Mouse (Mus musculus): ENCODE measurements around the gene Arr3. TPM values are rescaled to one million over a fixed set of nuclear protein-coding genes. Genes with fewer than 3 reads are reported as not detected.

The Arr3 gene
- polyA plus RNA-seq, 1 experiment = not detected

- Histone ChIP-seq H3K4me3 (ENCODE audit: insufficient read depth, low read depth, low read length) (no peak overlapping the region), H3K27me3 (replicated peaks; ENCODE audit: control insufficient read depth, insufficient read depth, low read length) (no peaks in the 10 kb centered on the region), H3K27ac (ENCODE audit: insufficient read depth, low read depth, low read length) (no peak overlapping the region), H3K4me1 (ENCODE audit: control insufficient read depth, insufficient read depth, low read length) (no peaks in the 10 kb centered on the region), H3K36me3 (ENCODE audit: control insufficient read depth, insufficient read depth, low read length) (no peaks in the 10 kb centered on the region)
- DNase-seq = peak; percentile 48
- WGBS = 32% methylated on average over 3 of the region's 3 CpGs
- no peak for TF ChIP-seq CTCF (conservative IDR thresholded peaks at IDR 0.05; ENCODE audit: insufficient read depth, insufficient read length, low read depth, low read length)
- TF ChIP-seq POLR2A (IDR thresholded peaks at IDR 0.05; ENCODE audit: low read depth, low read length) = no peak
These were observed 13.2 kb downstream of the Arr3 start for GRCm38 (mm10) chrX:100618488-100618887.

- peak; percentile 28 for DNase-seq
- 25% methylated on average over 2 of the region's 2 CpGs for WGBS
- Histone ChIP-seq H3K36me3 (ENCODE audit: control insufficient read depth, insufficient read depth, low read length) (no peaks in the 10 kb centered on the region), H3K4me3 (ENCODE audit: insufficient read depth, low read depth, low read length) (no peak overlapping the region), H3K27ac (ENCODE audit: insufficient read depth, low read depth, low read length) (no peak overlapping the region), H3K27me3 (replicated peaks; ENCODE audit: control insufficient read depth, insufficient read depth, low read length) (no peaks in the 10 kb centered on the region), H3K4me1 (ENCODE audit: control insufficient read depth, insufficient read depth, low read length) (no peaks in the 10 kb centered on the region; the same call in 1 of the 2 replicates)
- TF ChIP-seq CTCF (conservative IDR thresholded peaks at IDR 0.05; ENCODE audit: insufficient read depth, insufficient read length, low read depth, low read length) = no peak
- no peak for TF ChIP-seq POLR2A (IDR thresholded peaks at IDR 0.05; ENCODE audit: low read depth, low read length)
These were observed 16.1 kb downstream of the Arr3 start for GRCm38 (mm10) chrX:100621366-100621765.

- H3K4me1 ChIP-seq (ENCODE audit: control insufficient read depth, insufficient read depth, low read length) = no peaks in the 10 kb centered on the region; the same call in 1 of the 2 replicates
- H3K4me3 ChIP-seq (ENCODE audit: insufficient read depth, low read depth, low read length) = no peak overlapping the region
- H3K27me3 ChIP-seq (replicated peaks; ENCODE audit: control insufficient read depth, insufficient read depth, low read length) = no peaks in the 10 kb centered on the region
- WGBS = 92% methylated on average over 4 of the region's 4 CpGs
- H3K27ac ChIP-seq (ENCODE audit: insufficient read depth, low read depth, low read length) = no peak overlapping the region
- DNase-seq = no peak
- TF ChIP-seq CTCF (conservative IDR thresholded peaks at IDR 0.05; ENCODE audit: insufficient read depth, insufficient read length, low read depth, low read length) = no peak
- TF ChIP-seq POLR2A (IDR thresholded peaks at IDR 0.05; ENCODE audit: low read depth, low read length) = no peak
- H3K36me3 ChIP-seq (ENCODE audit: control insufficient read depth, insufficient read depth, low read length) = no peaks in the 10 kb centered on the region
These were observed 18.9 kb downstream of the Arr3 start for GRCm38 (mm10) chrX:100624242-100624641.

- H3K27me3 ChIP-seq (replicated peaks; ENCODE audit: control insufficient read depth, insufficient read depth, low read length) = no peaks in the 10 kb centered on the region
- DNase-seq = peak; percentile 1
- H3K36me3 ChIP-seq (ENCODE audit: control insufficient read depth, insufficient read depth, low read length) = no peaks in the 10 kb centered on the region
- TF ChIP-seq CTCF (conservative IDR thresholded peaks at IDR 0.05; ENCODE audit: insufficient read depth, insufficient read length, low read depth, low read length) (no peak), POLR2A (IDR thresholded peaks at IDR 0.05; ENCODE audit: low read depth, low read length) (no peak)
- H3K4me1 ChIP-seq (ENCODE audit: control insufficient read depth, insufficient read depth, low read length) = no peaks in the 10 kb centered on the region; the same call in 1 of the 2 replicates
- H3K27ac ChIP-seq (ENCODE audit: insufficient read depth, low read depth, low read length) = no peak overlapping the region
- peak overlapping the region; percentile 56 for H3K4me3 ChIP-seq (ENCODE audit: insufficient read depth, low read depth, low read length)
- 13% methylated on average over 7 of the region's 7 CpGs for WGBS
These were observed 19.8 kb downstream of the Arr3 start for GRCm38 (mm10) chrX:100625146-100625545.

- TF ChIP-seq CTCF (conservative IDR thresholded peaks at IDR 0.05; ENCODE audit: insufficient read depth, insufficient read length, low read depth, low read length) (no peak), POLR2A (IDR thresholded peaks at IDR 0.05; ENCODE audit: low read depth, low read length) (no peak)
- WGBS = 0% methylated on average over 3 of the region's 3 CpGs
These were observed 20.2 kb downstream of the Arr3 start, which contains the start of gene Kif4 for GRCm38 (mm10) chrX:100625546-100625801. TSS of gene Kif4 (plus strand) at chrX:100625737.

GRCm38 (mm10) chrX:100625802-100626793 is 20.8 kb downstream of the Arr3 start, which contains the start of gene Pdzd11:
TSS of gene Pdzd11 (minus strand) at chrX:100626568.
- H3K27ac ChIP-seq (ENCODE audit: insufficient read depth, low read depth, low read length) = peak within 1 kb of the TSS; percentile 66; the same call in 1 of the 2 replicates
- H3K4me1 ChIP-seq (ENCODE audit: control insufficient read depth, insufficient read depth, low read length) = no peaks in the 10 kb centered on the region; the same call in 1 of the 2 replicates
- H3K4me3 ChIP-seq (ENCODE audit: insufficient read depth, low read depth, low read length) = peak within 1 kb of the TSS; percentile 74
- no peak for TF ChIP-seq CTCF (conservative IDR thresholded peaks at IDR 0.05; ENCODE audit: insufficient read depth, insufficient read length, low read depth, low read length)
- peak; percentile 38 for TF ChIP-seq POLR2A (IDR thresholded peaks at IDR 0.05; ENCODE audit: low read depth, low read length)
- peak; percentile 95 for DNase-seq
- WGBS = 2% methylated on average over 58 of the region's 62 CpGs
- H3K27me3 ChIP-seq (replicated peaks; ENCODE audit: control insufficient read depth, insufficient read depth, low read length) = no peaks in the 10 kb centered on the region
- H3K36me3 ChIP-seq (ENCODE audit: control insufficient read depth, insufficient read depth, low read length) = no peaks in the 10 kb centered on the region

More at GRCm38 (mm10) chrX:100625546-100625801, 20.2 kb downstream of the Arr3 start, which contains the start of gene Kif4:
- no peak for DNase-seq
- Histone ChIP-seq H3K4me1 (ENCODE audit: control insufficient read depth, insufficient read depth, low read length) (no peaks in the 10 kb centered on the region; the same call in 1 of the 2 replicates), H3K27me3 (replicated peaks; ENCODE audit: control insufficient read depth, insufficient read depth, low read length) (no peaks in the 10 kb centered on the region), H3K27ac (ENCODE audit: insufficient read depth, low read depth, low read length) (peak within 1 kb of the TSS; percentile 66; the same call in 1 of the 2 replicates), H3K4me3 (ENCODE audit: insufficient read depth, low read depth, low read length) (peak within 1 kb of the TSS; percentile 74), H3K36me3 (ENCODE audit: control insufficient read depth, insufficient read depth, low read length) (no peaks in the 10 kb centered on the region)

- no peak overlapping the region for H3K27ac ChIP-seq (ENCODE audit: insufficient read depth, low read depth, low read length)
- H3K27me3 ChIP-seq (replicated peaks; ENCODE audit: control insufficient read depth, insufficient read depth, low read length) = no peaks in the 10 kb centered on the region
These were observed 23.8 kb downstream of the Arr3 start for GRCm38 (mm10) chrX:100629076-100629475.

More at GRCm38 (mm10) chrX:100629076-100629475, 23.8 kb downstream of the Arr3 start:
- WGBS = 53% methylated on average over 2 of the region's 2 CpGs
- Histone ChIP-seq H3K36me3 (ENCODE audit: control insufficient read depth, insufficient read depth, low read length) (no peaks in the 10 kb centered on the region), H3K4me3 (ENCODE audit: insufficient read depth, low read depth, low read length) (no peak overlapping the region), H3K4me1 (ENCODE audit: control insufficient read depth, insufficient read depth, low read length) (no peaks in the 10 kb centered on the region; the same call in 1 of the 2 replicates)
- DNase-seq = peak; percentile 57
- TF ChIP-seq POLR2A (IDR thresholded peaks at IDR 0.05; ENCODE audit: low read depth, low read length) (no peak), CTCF (conservative IDR thresholded peaks at IDR 0.05; ENCODE audit: insufficient read depth, insufficient read length, low read depth, low read length) (no peak)
